Mouse (Mus musculus) ovary, postnatal 36 days (tissue): Measurements from ENCODE around the gene St8sia1.

ENCODE experiments used
- DNase-seq: peaks from one replicate; pipeline ENCODE4 v3.0.0; 2022; ENCODE audit warnings: low spot score, mixed read lengths

St8sia1 gene

GRCm38 (mm10) chr6:142908911-142909770, 55.1 kb downstream of the St8sia1 start:
- no peak for DNase-seq

GRCm38 (mm10) chr6:142908412-142908811, 55.8 kb downstream of the St8sia1 start:
- DNase-seq: no peak

GRCm38 (mm10) chr6:142895371-142895770, 68.9 kb downstream of the St8sia1 start:
- DNase-seq: no peak

GRCm38 (mm10) chr6:142893716-142894115, 70.5 kb downstream of the St8sia1 start:
- DNase-seq: no peak

GRCm38 (mm10) chr6:142890321-142890720, 73.9 kb downstream of the St8sia1 start:
- no peak for DNase-seq

GRCm38 (mm10) chr6:142888970-142889740, 75.1 kb downstream of the St8sia1 start:
- no peak for DNase-seq

- no peak for DNase-seq
These were observed 75.9 kb downstream of the St8sia1 start for GRCm38 (mm10) chr6:142888346-142888745.

GRCm38 (mm10) chr6:142887375-142887774, 76.9 kb downstream of the St8sia1 start:
- DNase-seq: no peak

GRCm38 (mm10) chr6:142885364-142886154, 78.7 kb downstream of the St8sia1 start:
- DNase-seq: no peak

GRCm38 (mm10) chr6:142884128-142884527, 80.1 kb downstream of the St8sia1 start:
- no peak for DNase-seq

GRCm38 (mm10) chr6:142880849-142881470, 83.3 kb downstream of the St8sia1 start:
- no peak for DNase-seq

GRCm38 (mm10) chr6:142878744-142879701, 85.2 kb downstream of the St8sia1 start:
- DNase-seq: peak; percentile 23

GRCm38 (mm10) chr6:142877221-142877620, 87.0 kb downstream of the St8sia1 start:
- no peak for DNase-seq

- no peak for DNase-seq
These were observed 87.9 kb downstream of the St8sia1 start for GRCm38 (mm10) chr6:142876279-142876899.

GRCm38 (mm10) chr6:142873795-142874563, 90.3 kb downstream of the St8sia1 start:
- DNase-seq: no peak

- no peak for DNase-seq
These were observed 94.4 kb downstream of the St8sia1 start for GRCm38 (mm10) chr6:142869715-142870422.

- no peak for DNase-seq
These were observed 96.7 kb downstream of the St8sia1 start for GRCm38 (mm10) chr6:142867471-142868055.

- no peak for DNase-seq
These were observed 97.2 kb downstream of the St8sia1 start for GRCm38 (mm10) chr6:142867023-142867422.
